Mouse (Mus musculus) embryonic fibroblast, embryonic 13.5 days (primary cell): ENCODE measurements around the gene Tcp11l2.

Source experiments
- CTCF ChIP-seq: IDR thresholded peaks from 2 replicates; pipeline ENCODE4 v1.5.1; 2011; ENCODE audit warnings: mild to moderate bottlenecking, control low read depth, low read length, moderate library complexity, borderline replicate concordance; ENCODE audit not compliant: insufficient read depth
- POLR2A ChIP-seq: IDR thresholded peaks from 2 replicates; pipeline ENCODE4 v1.6.1; 2011; ENCODE audit warnings: low read depth, mild to moderate bottlenecking, control low read depth, low read length, moderate library complexity

GRCm38 (mm10) chr10:84597127-84597785, 20.8 kb downstream of the Tcp11l2 start:
- TF ChIP-seq CTCF (no peak), POLR2A (no peak)
